Mouse (Mus musculus): Measurements from ENCODE around the gene Ccdc34.

GRCm38 (mm10) chr2:110068916-110069315, 51.3 kb downstream of the Ccdc34 start:
- TF ChIP-seq CTCF (IDR thresholded peaks at IDR 0.05; ENCODE audit: control insufficient read depth, insufficient read depth, insufficient replicate concordance, low read depth, low read length), result no peak
- no peak for TF ChIP-seq POLR2A (IDR thresholded peaks at IDR 0.05; ENCODE audit: control insufficient read depth, low read depth, low read length)

Measured in testis, adult 2 months (tissue).